Mouse (Mus musculus): Measurements from ENCODE around the gene Syn3. TPM values are rescaled to one million over a fixed set of nuclear protein-coding genes. Genes with fewer than 3 reads are reported as not detected.
A peak's percentile ranks its signal among the peaks of the same experiment; 100 is the strongest.

Gene Syn3
- total RNA-seq, 1 experiment from 2014 or later, result 3.4 TPM

DNA sequence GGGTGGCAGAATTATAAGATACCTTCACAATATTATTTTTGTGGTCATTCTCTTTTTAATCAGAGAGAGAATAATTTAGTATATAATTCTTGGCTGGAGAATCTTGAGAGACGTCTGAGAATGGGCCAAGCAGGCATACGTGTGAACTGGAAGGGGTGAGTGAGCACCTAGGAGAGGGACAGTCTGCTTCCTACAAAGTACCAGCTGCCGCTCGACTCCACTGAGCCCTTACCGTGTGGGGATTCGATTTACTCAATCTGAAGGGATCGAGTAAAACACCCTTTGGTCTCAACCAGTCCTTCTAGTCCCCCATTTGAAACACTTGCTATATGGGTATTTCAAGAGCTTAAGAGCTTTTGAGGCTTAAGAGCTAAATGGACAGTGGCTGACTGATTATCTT, 296.9 kb downstream of the Syn3 start:
- DNase-seq, result no peak

GRCm38 (mm10) chr10:86201006-86201405, 297.7 kb downstream of the Syn3 start:
- DNase-seq, result no peak

DNA sequence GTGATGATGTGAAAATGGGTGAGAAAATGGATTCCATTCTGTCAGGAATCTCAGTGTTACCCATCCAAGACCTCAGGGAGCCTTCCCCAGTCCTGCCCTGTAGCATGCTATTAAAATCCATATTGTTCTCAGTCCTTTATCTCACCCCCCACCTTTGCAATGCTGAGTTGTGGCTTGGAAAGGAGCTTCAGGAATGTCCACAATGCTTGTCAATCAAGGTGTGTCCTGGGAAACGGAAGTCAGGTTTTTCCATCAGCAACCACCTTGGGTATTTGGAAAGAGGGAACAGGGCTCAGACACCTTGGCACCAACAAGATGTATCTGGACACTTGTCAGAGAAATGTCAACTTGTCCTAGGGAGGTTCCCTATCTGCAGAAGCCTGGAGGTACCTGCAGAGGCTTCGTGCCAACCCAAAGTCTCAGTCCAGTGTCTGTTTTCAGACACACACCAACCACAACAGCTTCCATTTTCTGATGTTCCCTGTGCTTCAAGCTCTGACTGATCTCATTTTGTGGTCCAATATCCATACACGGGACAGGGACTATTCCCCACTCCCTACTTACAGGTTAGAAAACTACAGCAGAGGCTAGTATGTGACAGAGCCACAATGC, 302.2 kb downstream of the Syn3 start:
- DNase-seq, result no peak

DNA sequence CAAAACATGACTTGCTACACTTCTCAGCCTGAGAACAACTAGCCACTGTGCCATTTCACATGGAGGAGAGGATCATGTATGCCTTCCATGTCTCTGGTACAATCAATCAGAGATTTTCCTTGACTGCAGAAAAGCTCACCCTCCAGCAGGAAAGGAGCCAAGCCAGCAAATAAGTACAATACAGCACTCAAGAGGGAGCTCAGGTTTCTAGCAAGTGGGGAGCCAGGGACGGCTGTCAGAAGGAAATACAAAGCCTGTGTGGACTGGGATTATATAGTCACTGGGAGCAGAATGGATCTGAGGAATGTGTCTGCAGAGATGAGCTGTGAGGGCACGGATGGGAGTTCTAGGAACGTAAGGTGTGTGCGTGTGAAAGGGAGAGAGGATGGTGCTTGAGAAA, 304.0 kb downstream of the Syn3 start:
- DNase-seq, result no peak

GRCm38 (mm10) chr10:86193863-86194434, 304.7 kb downstream of the Syn3 start:
- no peak for DNase-seq

DNA sequence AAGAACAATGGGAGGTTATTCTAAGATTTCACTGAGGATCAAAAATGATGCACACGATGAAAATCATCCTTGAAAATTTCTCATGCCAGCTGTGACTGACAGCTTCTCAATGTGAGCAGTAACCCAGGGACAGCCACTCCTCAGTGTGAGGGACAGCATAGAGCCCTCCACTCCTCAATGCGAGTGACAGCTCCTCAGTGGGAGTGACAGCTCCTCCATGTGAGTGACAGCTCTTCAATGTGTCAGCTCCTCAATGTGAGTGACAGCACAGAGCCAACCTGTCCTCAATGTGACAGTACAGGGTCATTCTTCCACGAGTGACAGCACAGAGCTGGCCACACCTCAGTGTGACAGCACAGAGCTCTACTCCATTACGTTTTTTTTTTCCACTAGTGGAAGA, 310.1 kb downstream of the Syn3 start:
- no peak for DNase-seq

- no peak for DNase-seq
Measured at GRCm38 (mm10) chr10:86187881-86188280, 310.8 kb downstream of the Syn3 start.

GRCm38 (mm10) chr10:86183148-86183885, 315.4 kb downstream of the Syn3 start:
- no peak for DNase-seq

DNA sequence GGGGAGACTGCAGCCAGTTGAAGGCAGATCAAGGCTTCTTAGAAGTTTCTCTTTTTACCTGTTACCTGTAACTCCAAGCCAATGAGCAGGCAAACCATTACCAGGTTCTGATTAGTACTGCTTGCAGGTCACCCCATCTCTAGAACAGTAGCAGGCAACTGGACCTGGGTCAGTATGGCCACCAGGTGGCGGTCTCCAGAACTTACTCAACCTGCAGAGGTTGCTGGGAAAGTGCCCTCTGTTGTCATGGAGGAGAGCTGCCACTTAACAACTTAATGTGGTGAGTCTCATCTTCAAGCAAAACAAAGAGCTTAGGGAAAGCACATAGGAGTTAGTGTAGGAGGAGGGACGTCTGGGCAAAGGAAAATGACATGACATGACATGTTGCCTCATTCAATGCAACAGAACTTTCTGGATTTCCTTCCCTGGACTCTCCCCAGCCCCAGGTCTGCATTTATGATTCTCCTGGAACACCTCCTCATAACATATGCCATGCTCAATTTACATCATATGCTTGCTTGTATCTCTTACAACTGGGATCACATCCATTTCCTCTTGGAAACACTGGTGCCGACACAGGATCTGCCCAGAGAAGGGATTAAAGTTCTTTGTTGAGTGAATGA, 316.4 kb downstream of the Syn3 start:
- DNase-seq, result peak; percentile 81

DNA sequence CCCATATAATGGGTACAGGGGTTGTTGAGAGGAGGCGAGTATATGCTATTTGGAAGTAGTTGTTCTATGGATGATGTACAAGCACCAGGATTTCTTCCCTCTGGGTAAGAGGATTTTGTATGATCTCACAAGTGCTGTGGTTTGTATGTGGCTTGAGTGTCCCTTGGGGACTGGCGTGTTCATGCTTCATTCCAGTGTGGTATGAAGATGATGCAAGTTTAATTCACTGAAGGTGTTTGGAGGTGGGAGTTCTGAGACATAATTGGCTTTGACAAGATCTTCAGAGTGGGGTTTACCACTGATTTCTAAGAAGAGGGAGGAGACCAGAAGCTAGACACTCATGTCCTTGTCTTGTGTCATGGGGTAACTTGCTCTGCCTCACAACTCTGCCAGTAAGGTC, 322.3 kb downstream of the Syn3 start:
- DNase-seq, result no peak

DNA sequence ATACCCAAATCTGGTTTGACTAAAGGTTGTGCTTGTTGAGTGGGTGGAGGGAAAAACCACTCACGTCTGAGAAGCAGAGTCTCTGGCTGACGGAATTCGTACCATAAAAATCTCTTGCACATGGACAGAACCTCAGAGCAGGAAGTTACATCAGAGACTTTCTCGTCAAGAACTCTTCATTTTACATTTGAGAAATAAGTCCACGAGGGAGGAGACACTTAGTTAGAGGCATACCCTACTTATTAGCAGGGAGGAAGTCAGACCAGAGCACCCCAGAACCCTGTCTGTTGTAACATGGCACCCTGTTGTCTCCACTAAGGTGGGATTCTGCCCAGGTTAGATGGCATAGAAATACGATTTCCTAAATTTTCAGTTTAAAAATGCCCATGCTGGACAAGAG, 324.7 kb downstream of the Syn3 start:
- DNase-seq, result no peak

DNA sequence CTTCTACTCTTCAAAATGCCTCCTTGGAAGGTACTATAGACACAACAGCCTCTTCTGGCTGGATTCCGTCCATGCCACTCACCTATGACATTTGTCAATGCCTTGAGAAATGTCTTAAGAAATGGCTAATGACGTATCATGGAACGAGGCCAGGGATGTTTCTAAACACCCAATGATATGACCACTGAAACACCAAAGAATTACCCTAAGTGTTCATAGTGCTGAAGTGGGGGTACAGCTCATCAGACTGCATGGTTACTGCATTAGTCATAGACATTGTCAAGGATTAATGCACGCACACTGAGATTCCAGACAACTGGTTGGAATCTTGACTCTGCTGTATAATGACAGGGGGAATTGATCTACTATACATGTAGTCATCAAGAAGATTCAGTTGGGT, 325.4 kb downstream of the Syn3 start:
- no peak for DNase-seq

DNA sequence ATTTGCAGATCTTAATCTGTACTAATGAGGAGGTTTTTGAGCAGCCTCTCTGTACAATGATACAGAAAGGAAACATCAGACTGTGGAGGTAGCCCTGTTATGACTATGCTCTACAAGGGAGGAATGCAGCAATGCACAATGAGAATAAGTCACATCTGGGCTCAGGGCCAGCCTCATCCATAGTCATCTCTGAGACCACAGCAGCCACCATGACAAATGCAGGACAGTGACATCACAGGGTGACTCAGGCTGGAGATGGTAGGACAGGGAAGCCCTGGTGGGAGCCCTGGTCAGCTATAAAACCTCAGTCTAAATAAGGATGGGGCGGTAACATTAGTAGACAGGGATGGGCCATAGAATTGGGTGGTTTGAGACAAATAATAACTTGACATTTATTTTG, 327.4 kb downstream of the Syn3 start:
- DNase-seq, result peak; percentile 72

GRCm38 (mm10) chr10:86168084-86168483, 330.6 kb downstream of the Syn3 start:
- no peak for DNase-seq

GRCm38 (mm10) chr10:86166854-86167268, 331.8 kb downstream of the Syn3 start:
- DNase-seq, result peak; percentile 3

GRCm38 (mm10) chr10:86164098-86164497, 334.6 kb downstream of the Syn3 start:
- DNase-seq, result no peak

DNA sequence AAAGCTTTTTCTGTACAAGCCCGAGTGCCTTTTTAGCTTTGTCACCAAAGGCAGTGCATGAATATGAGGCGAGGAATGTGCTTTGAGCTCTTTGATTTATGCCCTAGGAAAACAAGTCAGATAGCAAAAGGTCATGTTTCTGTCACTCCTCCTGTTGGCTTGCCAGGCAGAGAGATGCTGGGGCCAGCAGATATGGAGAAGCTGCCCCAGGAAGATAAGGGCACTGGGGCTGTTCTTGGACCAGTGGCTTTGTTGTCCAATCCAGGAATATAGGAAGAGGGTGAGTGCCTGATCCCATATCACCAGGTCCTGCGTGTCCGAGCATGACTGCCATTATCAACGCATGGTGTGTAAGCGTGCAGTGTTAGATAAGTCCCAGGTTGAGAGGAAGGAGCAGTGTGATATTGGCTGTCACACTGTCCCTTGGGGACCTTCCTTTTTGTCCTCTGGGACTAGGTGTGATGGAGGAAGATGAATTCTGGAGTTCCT, 336.9 kb downstream of the Syn3 start:
- peak; percentile 25 for DNase-seq

- DNase-seq, result no peak
Measured at GRCm38 (mm10) chr10:86158198-86158899, 340.3 kb downstream of the Syn3 start.

DNA sequence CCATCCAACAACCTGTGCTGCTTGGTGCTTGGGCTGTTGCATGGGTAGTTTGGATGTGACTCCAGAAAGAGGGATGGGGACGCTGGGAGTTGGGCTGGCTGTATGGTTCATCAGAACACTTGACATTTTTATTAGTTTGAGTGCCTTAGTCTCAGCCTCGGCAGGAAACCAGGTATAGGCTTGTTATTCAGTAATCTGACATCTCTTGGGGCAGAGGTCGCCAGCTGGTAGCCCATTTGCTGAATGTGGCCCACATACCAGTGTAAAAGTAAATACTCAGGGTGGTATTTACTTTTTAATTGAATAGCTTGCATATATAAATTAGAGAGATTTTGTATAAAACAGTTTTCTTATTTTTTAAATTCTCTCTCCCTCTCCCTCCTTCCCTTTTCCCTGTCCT, 343.4 kb downstream of the Syn3 start:
- DNase-seq, result no peak

DNA sequence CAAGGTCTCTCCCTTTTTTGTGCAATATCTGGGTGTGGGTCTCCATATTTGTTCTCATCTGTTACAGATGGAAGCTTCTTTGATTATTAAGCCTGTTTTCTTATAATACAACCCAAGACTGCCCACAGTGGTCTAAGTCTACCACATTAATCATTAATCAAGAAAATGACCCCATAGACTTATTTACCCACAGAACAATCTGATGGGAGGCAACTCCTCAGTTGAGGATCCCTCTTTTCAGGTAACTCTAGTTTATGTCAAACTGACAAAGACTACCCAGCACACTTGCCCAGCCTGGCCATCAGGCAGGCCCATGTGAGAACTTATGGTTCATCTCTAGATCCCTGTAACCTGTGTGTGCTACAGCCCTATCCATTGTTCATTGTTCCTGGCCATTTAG, 345.5 kb downstream of the Syn3 start:
- DNase-seq, result no peak

DNA sequence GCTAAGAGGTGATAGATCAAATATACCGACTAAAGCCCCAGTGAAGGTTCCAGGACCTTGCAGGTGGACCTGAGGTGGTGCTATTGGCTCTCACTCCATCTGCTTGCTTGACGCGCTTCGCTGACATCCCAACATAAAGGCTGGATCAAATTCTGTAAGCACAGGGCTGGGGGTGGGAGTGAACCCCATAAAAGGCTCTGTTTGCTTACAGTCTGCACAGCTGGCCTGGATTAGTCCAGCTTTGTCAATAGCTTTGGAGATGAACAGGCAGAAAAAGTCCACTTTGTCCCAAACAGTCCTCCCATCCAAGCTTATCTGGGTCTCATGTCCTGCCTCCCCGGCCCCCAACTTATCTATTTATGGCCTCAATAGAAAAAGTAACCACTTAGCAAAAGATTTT, 347.3 kb downstream of the Syn3 start:
- no peak for DNase-seq

DNA sequence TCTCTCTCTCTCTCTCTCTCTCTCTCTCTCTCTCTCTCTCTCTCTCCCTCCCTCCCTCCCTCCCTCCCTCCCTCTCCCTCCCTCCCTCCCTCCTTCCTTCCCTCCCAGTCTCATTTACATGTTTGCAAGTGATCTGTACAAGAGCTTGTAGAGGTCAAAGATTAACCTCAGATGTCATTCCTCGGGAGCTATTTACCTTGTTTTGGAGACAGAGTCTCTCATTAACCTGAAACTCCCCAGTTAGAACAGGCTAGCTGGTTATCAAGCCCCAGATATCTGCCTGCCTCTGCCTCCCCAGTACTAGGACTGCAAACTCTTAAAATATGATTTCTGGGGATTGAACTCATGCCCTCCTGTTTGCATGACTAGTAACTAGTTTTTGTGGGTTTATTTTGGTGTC, 348.6 kb downstream of the Syn3 start:
- no peak for DNase-seq

Measured in adrenal gland, postnatal 25 days (tissue).